In genomic region chr7:45744387-45744786, GRCm38 (mm10) we compare ENCODE assay signal across 9 mouse cellular contexts. TPM values are rescaled to one million over a fixed set of nuclear protein-coding genes. Genes with fewer than 3 reads are reported as not detected.
DNase-seq lines count a peak whose midpoint lies in the region.
"Had no signal": no experiment of that assay in that cellular context is flagged by ENCODE, and none has a peak within 500 bp of the region (broad histone marks: within the 10 kb centered on the region; RNA-seq: fewer than 3 reads in every experiment).

No protein-coding gene starts in this region.

- intact Hi-C loops in gastrocnemius, postnatal 36 days (cut with DNase I) = no loop called here

- peak; percentile 79 for DNase-seq in gastrocnemius, postnatal 10 days
- DNase-seq in gastrocnemius, postnatal 36 days = no peak
- DNase-seq in CD8-positive naive resting alpha-beta T cell, adult 2 months (ENCODE audit: low read depth in 2 of 2, low spot score in 2 of 2) = peak; percentile 22 to 50
- DNase-seq in cerebellum, adult 11-12 months = peak; percentile 73
- DNase-seq in gastrocnemius, postnatal 4 days (ENCODE audit: low spot score in 2 of 2) = peak; percentile 65 to 85
- DNase-seq in layer of hippocampus, postnatal 10 days (ENCODE audit: low spot score in 2 of 2) = peak; percentile 64 to 69
- DNase-seq in mesoderm, embryonic 11.5 days (ENCODE audit: low read depth, low spot score) = peak; percentile 85
- peak; percentile 70 to 71 for DNase-seq in urinary bladder, postnatal 36 days (ENCODE audit: low spot score in 2 of 2)

RNA-seq across cellular contexts. Expression of gene Spaca4, which starts 18.8 kb away (rescaled TPM):
- total RNA-seq in gastrocnemius, postnatal 10 days (2021) = not detected
- total RNA-seq in gastrocnemius, postnatal 36 days (2021) = not detected
- total RNA-seq in gastrocnemius, postnatal 4 days (2021) = not detected
- not detected for total RNA-seq in layer of hippocampus, postnatal 10 days (2021)
- total RNA-seq: layer of hippocampus, adult 8-10 months had no signal

RNA-seq across cellular contexts. Expression of gene Fam83e, which starts 23.4 kb away (rescaled TPM):
- total RNA-seq in gastrocnemius, postnatal 10 days (2021) = under 1 TPM; 0.12 to 0.45 TPM
- under 1 TPM in 1 of 2 experiments, not detected in 1; 0.10 TPM for total RNA-seq in gastrocnemius, postnatal 36 days (2021)
- under 1 TPM; 0.34 to 0.52 TPM for total RNA-seq in gastrocnemius, postnatal 4 days (2021)
- under 1 TPM; 0.34 to 0.51 TPM for total RNA-seq in layer of hippocampus, postnatal 10 days (2021)

RNA-seq across cellular contexts. Expression of gene Sphk2, which starts 26.6 kb away (rescaled TPM):
- 10 to 100 TPM; 11.8 to 13.8 TPM for total RNA-seq in gastrocnemius, postnatal 10 days (2021)
- total RNA-seq in gastrocnemius, postnatal 36 days (2021) = 10 to 100 TPM; 12.2 to 12.7 TPM
- 10 to 100 TPM; 17.4 to 17.9 TPM for total RNA-seq in gastrocnemius, postnatal 4 days (2021)
- total RNA-seq in layer of hippocampus, postnatal 10 days (2021) = 10 to 100 TPM; 27.3 to 27.7 TPM

RNA-seq across cellular contexts. Expression of gene Rpl18, which starts 29.1 kb away (rescaled TPM):
- total RNA-seq in gastrocnemius, postnatal 10 days (2021) = 100 to 1,000 TPM; 793 to 822 TPM
- 100 to 1,000 TPM; 396 to 453 TPM for total RNA-seq in gastrocnemius, postnatal 36 days (2021)
- total RNA-seq in gastrocnemius, postnatal 4 days (2021) = 1,000 to 10,000 TPM in 1 of 2 experiments, 100 to 1,000 TPM in 1; 1,000 to 1,132 TPM
- 100 to 1,000 TPM; 497 to 584 TPM for total RNA-seq in layer of hippocampus, postnatal 10 days (2021)

RNA-seq across cellular contexts. Expression of gene Lmtk3, which starts 39.2 kb away (rescaled TPM):
- total RNA-seq in gastrocnemius, postnatal 10 days (2021) = under 1 TPM; 0.52 to 0.80 TPM
- not detected for total RNA-seq in gastrocnemius, postnatal 36 days (2021)
- under 1 TPM; 0.54 to 0.65 TPM for total RNA-seq in gastrocnemius, postnatal 4 days (2021)
- 100 to 1,000 TPM; 298 to 311 TPM for total RNA-seq in layer of hippocampus, postnatal 10 days (2021)

Comparison
In these comparisons a context has a peak if more than half of its experiments do, and no peak if none do; other contexts are left out.
1. DNase-seq: peak in gastrocnemius, postnatal 10 days (single experiment), CD8-positive naive resting alpha-beta T cell, adult 2 months (2 of 2), cerebellum, adult 11-12 months (single experiment), gastrocnemius, postnatal 4 days (2 of 2), layer of hippocampus, postnatal 10 days (2 of 2), mesoderm, embryonic 11.5 days (single experiment) and urinary bladder, postnatal 36 days (2 of 2); none in gastrocnemius, postnatal 36 days (0 of 2).